Mouse (Mus musculus): ENCODE results near the gene Susd1. TPM values are rescaled to one million over a fixed set of nuclear protein-coding genes. Genes with fewer than 3 reads are reported as not detected.

The Susd1 gene
- total and polyA plus RNA-seq, 3 experiments: 1.6 to 6.1 (median 4.1) TPM

DNA sequence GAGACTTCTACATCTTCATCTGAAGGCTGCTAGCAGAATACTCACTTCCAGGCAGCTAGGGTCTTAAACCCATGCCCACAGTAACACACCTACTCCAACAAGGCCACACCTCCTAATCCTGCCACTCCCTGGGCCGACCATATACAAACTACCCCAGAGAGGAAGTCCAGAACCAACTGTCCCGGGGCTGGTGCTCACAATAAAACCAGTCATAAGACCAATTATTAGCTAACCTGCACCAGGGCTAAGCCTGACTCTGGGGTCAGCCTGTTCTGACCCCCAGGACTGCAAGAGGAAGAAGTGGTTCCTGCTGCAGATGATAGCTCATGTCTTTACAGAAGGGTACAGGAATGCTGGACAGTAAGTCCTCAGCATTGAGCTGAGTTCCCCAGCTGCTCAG, 17.0 kb upstream of the Susd1 start:
- no peaks in the 10 kb centered on the region for H3K9me3 ChIP-seq (replicated peaks; ENCODE audit: low read length)
- H3K36me3 ChIP-seq (replicated peaks in 1 of 2; ENCODE audit: control insufficient read depth in 1 of 2, insufficient read depth in 1 of 2, low read length in 1 of 2): no peaks in the 10 kb centered on the region
- H3K4me1 ChIP-seq (ENCODE audit: control insufficient read depth in 1 of 2, insufficient read depth in 2 of 2): peaks cover 15 to 33% of the 10 kb centered on the region in 2 experiments
- H3K4me3 ChIP-seq (replicated peaks in 1 of 3; ENCODE audit: low read depth in 2 of 3, low read length in 2 of 3, poor library complexity in 1 of 3): no peak overlapping the region
- H3K27ac ChIP-seq (ENCODE audit: insufficient read depth, low read depth): no peak overlapping the region
- no peaks in the 10 kb centered on the region for H3K27me3 ChIP-seq (replicated peaks)
- DNase-seq (ENCODE audit: extremely low read depth): no peak
- dilution Hi-C loops (cut with MboI; ENCODE audit: extremely low pct_ligation_motif_present, extremely low pct_unique_long_range_greater_than_20kb, low sequenced_read_pairs): no loop called here
- H3K9ac ChIP-seq (ENCODE audit: insufficient read depth, low read depth): no peak overlapping the region
- H3K79me2 ChIP-seq (replicated peaks; ENCODE audit: control insufficient read depth, extremely low read depth, insufficient read depth, poor library complexity, severe bottlenecking): no peaks in the 10 kb centered on the region
- in situ Hi-C loops (cut with MboI; ENCODE audit: low pct_ligation_motif_present, low pct_unique_long_range_greater_than_20kb, low sequenced_read_pairs): no loop called here
- TF ChIP-seq MAFK (IDR thresholded peaks at IDR 0.05; ENCODE audit: insufficient replicate concordance, low read length) (no peak), KAT2A (IDR thresholded peaks at IDR 0.05; ENCODE audit: insufficient replicate concordance, low read length) (no peak), CHD1 (IDR thresholded peaks at IDR 0.05; ENCODE audit: low read depth, low read length) (no peak), MEF2A (IDR thresholded peaks at IDR 0.05; ENCODE audit: borderline replicate concordance, low read depth, low read length) (no peak), ELF1 (IDR thresholded peaks at IDR 0.05; ENCODE audit: low read depth, low read length) (no peak), GABPA (IDR thresholded peaks at IDR 0.05; ENCODE audit: insufficient replicate concordance, low read depth, low read length) (no peak), MAX (IDR thresholded peaks at IDR 0.05; ENCODE audit: low read length) (no peak), UBTF (IDR thresholded peaks at IDR 0.05; ENCODE audit: low read depth, low read length) (no peak), ETS1 (conservative IDR thresholded peaks at IDR 0.05; ENCODE audit: low read depth, low read length) (no peak), ZMIZ1 (IDR thresholded peaks at IDR 0.05; ENCODE audit: low read depth, low read length) (no peak), ZNF384 (IDR thresholded peaks at IDR 0.05; ENCODE audit: low read depth, low read length) (no peak), MYC (IDR thresholded peaks at IDR 0.05; ENCODE audit: low read depth, low read length) (no peak), CHD2 (IDR thresholded peaks at IDR 0.05; ENCODE audit: low read length) (no peak), MAZ (IDR thresholded peaks at IDR 0.05; ENCODE audit: low read depth, low read length) (no peak), JUN (IDR thresholded peaks at IDR 0.05; ENCODE audit: insufficient read depth, low read depth, low read length) (no peak), ZKSCAN1 (IDR thresholded peaks at IDR 0.05; ENCODE audit: borderline replicate concordance, low read depth, low read length) (no peak), ZC3H11A (IDR thresholded peaks at IDR 0.05; ENCODE audit: low read depth, low read length) (no peak), BHLHE40 (IDR thresholded peaks at IDR 0.05; ENCODE audit: low read depth, low read length) (no peak), RCOR1 (conservative IDR thresholded peaks at IDR 0.05; ENCODE audit: low read depth, low read length) (no peak), IRF4 (IDR thresholded peaks at IDR 0.05; ENCODE audit: low read depth, low read length) (no peak)
- H3K4me2 ChIP-seq (ENCODE audit: insufficient read depth, low read depth, poor library complexity, severe bottlenecking): no peak overlapping the region

GRCm38 (mm10) chr4:59454046-59454445, 15.6 kb upstream of the Susd1 start:
- H3K36me3 ChIP-seq (replicated peaks in 1 of 2; ENCODE audit: control insufficient read depth in 1 of 2, insufficient read depth in 1 of 2, low read length in 1 of 2): no peaks in the 10 kb centered on the region
- dilution Hi-C loops (cut with MboI; ENCODE audit: extremely low pct_ligation_motif_present, extremely low pct_unique_long_range_greater_than_20kb, low sequenced_read_pairs): no loop called here
- in situ Hi-C loops (cut with MboI; ENCODE audit: low pct_ligation_motif_present, low pct_unique_long_range_greater_than_20kb, low sequenced_read_pairs): no loop called here
- no peak for DNase-seq (ENCODE audit: extremely low read depth)
- H3K27me3 ChIP-seq (replicated peaks): no peaks in the 10 kb centered on the region
- H3K79me2 ChIP-seq (replicated peaks; ENCODE audit: control insufficient read depth, extremely low read depth, insufficient read depth, poor library complexity, severe bottlenecking): no peaks in the 10 kb centered on the region
- H3K9ac ChIP-seq (ENCODE audit: insufficient read depth, low read depth): no peak overlapping the region
- no peak overlapping the region for H3K27ac ChIP-seq (ENCODE audit: insufficient read depth, low read depth)
- no peak overlapping the region for H3K4me3 ChIP-seq (replicated peaks in 1 of 3; ENCODE audit: low read depth in 2 of 3, low read length in 2 of 3, poor library complexity in 1 of 3)
- H3K9me3 ChIP-seq (replicated peaks; ENCODE audit: low read length): no peaks in the 10 kb centered on the region
- no peak overlapping the region for H3K4me2 ChIP-seq (ENCODE audit: insufficient read depth, low read depth, poor library complexity, severe bottlenecking)
- H3K4me1 ChIP-seq (ENCODE audit: control insufficient read depth in 1 of 2, insufficient read depth in 2 of 2): peaks cover 16 to 37% of the 10 kb centered on the region in 2 experiments
- TF ChIP-seq POLR2AphosphoS2 (IDR thresholded peaks at IDR 0.05; ENCODE audit: low read depth, low read length) (no peak), EP300 (IDR thresholded peaks at IDR 0.05; ENCODE audit: low read length) (no peak), ZNF384 (IDR thresholded peaks at IDR 0.05; ENCODE audit: low read depth, low read length) (no peak), GABPA (IDR thresholded peaks at IDR 0.05; ENCODE audit: insufficient replicate concordance, low read depth, low read length) (no peak), CTCF (conservative IDR thresholded peaks at IDR 0.05 in 1 of 2, IDR thresholded peaks at IDR 0.05 in 1 of 2; ENCODE audit: low read depth in 2 of 2, low read length in 2 of 2) (no peak), MAZ (IDR thresholded peaks at IDR 0.05; ENCODE audit: low read depth, low read length) (no peak)
